Mouse (Mus musculus) cerebellum, adult 8-10 months (tissue): Measurements from ENCODE around the gene Stk24.
"Not testable (repeated sequence)": the region's sequence is repeated elsewhere in the genome, so short reads cannot be mapped to it uniquely, and the experiment has no call there.

ENCODE experiments used
- DNase-seq: peaks from one replicate; pipeline ENCODE4 v3.0.0; 2022

Stk24 gene

DNA sequence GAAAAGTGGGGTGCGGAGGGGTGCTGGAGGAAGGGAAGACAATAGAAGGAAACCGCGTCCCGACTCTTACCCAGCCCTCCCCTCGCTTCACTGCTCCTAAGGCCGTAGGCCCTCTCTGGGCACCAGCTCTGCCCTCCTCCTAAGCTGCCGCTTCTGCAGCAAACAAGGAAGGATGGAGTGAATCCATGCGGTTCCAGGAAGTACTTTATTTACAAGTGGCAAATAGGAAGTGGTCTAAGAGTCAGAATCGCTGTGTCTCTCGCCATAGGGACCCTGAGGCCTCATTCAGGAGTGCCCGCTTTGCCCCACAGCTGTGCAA, at the start of gene Stk24:
TSS of gene Stk24 (minus strand) at position 185 of the 319 bp plus-strand sequence.
- DNase-seq, result no peak

DNA sequence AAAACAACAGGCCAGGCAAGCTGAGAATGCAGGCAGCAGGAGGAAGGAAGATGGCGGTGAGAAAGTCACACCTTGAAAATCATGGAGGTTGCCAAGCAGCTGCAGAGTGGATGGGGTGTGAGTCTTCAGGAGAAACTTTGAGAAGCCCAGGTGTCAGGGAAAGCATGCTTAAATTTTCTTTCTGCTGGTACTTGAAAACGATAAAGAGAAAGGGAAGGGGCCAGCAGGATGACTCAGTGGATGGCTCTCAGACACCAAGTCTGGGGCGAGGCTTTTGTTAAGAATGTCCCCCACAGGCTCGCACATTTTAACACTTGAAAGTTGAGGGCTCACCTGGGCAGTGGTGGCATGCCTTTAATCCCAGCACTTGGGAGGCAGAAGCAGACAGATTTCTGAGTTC, 48.3 kb upstream of the Stk24 start:
- DNase-seq, result no peak

DNA sequence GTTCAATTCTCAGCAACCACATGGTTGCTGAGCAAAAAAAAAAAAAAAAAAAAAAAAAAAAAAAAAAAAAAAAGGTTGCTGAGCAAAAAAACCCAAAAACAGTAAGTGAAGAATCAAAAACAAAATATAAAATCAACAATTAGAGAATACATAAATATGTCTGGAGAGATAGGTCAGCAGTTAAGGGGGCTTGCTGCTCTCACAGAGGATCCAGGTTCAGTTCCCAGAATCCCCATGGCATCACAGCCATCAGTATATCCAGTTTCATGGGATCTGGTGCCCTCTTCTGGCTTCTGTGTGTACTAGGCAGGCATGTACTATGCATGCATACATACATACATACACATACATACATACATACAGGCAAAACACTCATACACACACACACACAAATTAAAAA, 46.9 kb upstream of the Stk24 start:
- no peak for DNase-seq

DNA sequence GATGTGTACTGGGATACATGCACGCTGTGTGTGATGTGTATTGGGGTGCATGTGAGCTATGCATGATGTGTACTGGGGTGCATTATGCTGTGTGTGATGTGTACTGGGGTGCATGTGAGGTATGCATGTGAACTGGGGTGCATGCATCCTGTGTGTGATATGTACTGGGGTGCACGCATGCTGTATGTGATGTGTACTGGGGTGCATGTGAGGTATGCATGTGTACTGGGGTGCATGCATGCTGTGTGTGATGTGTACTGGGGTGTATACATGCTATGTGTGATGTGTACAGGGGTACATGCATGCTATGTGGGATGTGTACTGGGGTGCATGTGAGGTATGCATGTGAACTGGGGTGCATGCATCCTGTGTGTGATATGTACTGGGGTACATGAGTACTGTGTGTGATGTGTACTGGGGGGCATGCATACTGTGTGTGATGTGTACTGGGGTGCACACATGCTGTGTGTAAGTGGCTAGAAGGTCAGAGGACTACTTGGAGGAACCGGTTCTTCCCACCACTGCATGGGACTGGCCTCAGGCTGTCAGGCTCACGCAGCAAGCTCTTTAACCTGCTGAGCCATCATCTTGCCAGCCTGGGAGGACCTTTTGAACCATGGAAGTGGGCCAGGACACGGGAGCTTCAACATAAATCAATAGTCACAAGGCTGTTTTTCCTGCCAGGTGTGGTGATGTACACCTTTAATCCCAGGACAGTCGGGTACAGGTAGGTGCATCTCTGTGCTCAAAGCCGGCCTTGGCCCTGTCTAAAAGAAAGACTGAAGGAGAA, 45.4 kb upstream of the Stk24 start:
- no peak for DNase-seq

DNA sequence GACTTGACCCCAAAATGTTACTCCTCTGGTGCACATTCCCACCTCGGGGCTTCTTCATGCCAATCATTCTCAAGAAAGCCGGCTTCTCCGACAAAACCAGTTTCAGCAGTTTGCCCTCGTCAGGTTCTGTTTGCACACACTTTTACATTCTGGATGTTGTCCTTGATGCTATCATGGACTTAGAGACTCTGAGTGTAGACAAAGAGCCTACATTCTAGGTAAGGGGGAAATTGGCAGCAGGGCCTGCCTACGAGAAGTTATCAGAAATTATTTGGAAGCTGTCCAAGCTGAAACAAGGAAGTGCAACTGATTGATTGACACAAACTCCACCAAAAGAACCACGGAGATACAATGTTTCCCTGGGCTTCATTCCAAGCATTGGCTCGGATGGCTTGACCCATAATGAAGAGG, 43.5 kb upstream of the Stk24 start:
- DNase-seq, result no peak

DNA sequence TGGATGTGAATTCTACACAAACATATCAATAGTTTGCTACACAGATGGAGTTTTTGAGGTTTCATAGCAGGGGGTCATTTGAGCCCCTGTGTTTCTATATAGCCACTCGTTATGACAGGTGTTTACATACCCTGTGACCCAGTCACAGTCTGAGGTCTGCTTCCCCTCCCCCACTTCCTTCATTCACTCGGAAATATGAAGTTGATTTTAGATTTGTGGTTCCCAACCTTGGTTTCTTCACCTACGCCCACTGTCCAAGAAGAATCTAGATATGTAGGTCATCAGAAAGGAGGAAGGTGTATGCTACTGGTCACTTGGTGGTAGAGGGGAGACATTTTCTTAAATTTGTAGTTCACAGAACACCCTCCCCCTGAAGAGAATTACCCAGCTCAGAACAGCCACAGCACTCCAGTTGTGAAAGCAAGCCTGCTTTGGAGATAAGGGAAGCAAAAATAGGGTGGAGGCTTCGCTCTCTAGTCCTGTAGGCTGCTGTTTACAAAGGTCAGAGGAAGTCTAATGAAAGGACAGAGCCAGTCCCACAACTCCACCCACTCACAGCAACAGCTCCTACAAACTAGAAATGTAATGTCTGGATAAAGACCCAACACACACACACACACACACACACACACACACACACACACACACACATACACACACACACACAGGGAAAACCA, 43.0 kb upstream of the Stk24 start:
- DNase-seq, result no peak

DNA sequence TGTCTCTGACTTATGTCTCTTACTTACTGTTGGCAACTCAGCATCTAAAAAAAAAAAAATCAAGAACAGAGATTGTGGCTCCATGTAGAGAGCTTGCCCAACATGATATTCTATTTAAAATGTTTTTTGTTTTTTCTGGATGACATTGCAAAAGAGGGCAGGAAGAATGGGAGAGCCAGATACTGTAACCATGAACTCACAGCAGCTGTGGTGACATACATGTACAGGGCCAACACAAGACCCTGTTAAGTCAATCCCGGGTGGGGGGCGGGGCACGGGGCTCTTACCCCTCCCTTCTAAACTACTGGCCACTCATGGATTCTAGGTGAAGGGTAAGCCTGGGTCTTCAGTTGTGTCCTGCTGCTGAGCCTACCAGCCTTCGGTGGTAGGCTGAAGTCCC, 42.2 kb upstream of the Stk24 start:
- DNase-seq, result no peak

DNA sequence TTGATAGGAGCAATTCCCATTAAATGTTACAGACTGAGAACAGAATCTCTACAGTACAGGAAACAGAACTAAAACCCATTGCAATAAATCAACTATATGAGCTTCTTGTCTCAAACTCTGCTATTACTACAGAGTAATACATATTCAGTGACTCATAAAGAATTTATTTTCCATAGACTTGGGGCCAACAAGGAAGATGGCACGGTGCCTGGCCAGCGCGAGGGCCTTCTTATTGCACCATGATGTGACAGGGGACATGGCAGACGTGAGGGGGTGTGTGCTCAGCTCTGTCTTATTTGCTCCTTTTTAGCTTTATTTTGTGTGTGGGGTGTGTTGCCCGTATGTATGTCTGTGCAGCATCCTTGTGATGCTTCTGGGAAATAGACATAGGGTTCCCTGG, 37.8 kb upstream of the Stk24 start:
- no peak for DNase-seq

DNA sequence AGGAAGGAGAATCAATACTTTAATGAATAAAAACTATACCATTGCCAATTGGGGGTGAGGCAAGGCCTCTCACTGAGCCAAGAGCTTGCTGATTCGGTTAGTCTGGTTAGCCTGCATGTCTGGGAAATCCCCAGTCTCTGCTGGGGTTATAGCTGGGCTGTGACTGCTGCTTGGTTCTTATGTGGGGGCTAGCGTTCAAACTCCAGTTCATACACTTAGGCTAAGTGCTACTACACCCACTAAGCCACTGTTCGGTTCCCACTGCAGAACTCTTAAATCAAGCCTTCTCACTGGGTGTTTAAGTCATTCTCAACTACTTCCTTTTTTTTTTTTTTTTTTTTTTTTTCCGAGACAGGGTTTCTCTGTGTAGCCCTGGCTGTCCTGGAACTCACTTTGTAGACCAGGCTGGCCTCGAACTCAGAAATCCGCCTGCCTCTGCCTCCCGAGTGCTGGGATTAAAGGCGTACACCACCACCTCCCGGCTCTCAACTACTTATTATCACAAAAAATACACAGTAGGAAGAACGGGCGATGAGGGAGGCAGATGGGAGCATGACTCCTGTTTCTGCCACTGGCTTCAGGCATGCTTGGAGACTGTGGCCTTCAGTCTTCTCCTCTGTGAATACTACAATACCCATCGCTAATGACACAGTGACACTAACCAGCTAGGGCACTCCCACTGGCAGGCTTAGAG, 37.0 kb upstream of the Stk24 start:
- DNase-seq, result no peak

DNA sequence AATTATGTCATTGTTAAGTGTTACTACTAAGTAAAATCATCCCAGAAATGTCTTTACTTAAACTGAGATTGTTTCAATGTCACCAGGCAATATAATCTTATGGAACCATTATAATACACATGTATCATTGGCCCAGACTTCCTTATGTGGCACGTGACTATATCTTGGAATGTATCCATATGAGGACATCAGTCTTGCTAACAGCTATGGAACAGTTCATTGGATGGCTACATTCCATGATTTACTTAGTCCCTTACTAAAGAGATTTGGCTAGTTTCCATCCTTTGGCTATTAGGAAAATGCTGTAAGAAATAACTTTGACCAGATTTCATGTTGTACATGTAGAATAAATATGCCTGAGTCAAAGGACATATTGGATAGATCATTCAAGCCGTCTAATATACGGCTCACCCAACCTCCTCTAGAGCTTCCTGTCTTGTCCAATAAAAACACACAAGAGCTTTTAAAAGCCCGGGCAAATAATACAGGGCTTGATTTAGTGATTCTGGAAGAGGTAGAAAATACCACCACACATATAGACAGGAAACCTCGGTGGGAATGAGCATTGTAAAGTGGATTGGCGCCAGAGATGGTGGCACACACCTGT, 34.9 kb upstream of the Stk24 start:
- no peak for DNase-seq

DNA sequence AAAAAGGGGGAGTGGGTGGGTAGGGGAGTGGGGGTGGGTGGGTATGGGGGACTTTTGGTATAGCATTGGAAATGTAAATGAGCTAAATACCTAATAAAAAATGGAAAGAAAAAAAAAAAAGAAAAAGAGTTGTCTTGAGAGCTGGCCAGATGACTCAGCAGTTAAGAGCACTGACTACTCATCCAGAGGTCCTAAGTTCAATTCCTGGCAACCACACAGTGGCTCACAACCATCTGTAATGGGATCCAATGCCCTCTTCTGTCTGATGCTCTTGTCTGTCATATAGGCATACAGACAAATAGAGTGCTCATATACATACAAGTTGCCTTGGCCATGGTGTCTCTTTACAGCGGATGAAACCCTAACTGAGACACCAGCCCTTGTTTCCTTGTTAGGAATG, 33.9 kb upstream of the Stk24 start:
- DNase-seq, result not testable (repeated sequence)

DNA sequence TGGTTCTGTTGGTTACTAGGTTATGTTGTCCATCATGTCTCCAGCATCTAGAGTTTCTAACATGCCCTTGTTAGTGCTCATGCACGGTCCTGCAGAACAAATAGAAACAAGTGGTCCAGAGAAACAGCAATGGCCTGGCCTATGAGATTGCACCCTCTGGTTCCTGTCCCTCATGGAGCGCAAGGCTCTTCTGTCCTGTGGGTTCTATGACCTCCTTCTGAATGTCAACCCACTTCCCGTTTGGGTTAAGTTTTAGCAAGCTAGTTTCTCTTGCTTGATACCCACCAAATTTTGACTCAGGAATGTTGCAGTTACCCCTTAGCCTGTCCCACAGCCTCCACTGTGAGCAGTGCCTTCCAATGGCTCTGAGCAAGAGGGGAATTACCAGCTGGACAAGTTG, 29.1 kb upstream of the Stk24 start:
- no peak for DNase-seq

DNA sequence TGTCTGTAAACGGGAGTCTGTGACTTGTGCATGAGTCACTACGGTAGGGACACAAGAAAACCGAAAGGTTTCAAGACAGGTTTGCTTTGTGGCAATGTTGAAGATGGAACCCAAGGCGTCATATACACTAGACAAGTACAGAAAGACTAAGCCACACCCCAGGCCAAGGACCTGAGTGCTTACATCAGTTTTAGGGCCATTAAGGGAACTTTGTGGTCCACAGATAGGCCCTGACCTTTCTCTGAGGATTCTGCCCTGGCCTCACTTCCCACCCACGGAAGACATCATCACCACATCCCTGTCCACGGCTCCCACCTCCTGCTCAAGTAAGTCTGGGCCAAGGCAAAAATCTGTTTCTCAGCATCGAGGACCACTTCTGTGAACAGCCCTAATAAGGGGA, 27.1 kb upstream of the Stk24 start:
- DNase-seq, result no peak

DNA sequence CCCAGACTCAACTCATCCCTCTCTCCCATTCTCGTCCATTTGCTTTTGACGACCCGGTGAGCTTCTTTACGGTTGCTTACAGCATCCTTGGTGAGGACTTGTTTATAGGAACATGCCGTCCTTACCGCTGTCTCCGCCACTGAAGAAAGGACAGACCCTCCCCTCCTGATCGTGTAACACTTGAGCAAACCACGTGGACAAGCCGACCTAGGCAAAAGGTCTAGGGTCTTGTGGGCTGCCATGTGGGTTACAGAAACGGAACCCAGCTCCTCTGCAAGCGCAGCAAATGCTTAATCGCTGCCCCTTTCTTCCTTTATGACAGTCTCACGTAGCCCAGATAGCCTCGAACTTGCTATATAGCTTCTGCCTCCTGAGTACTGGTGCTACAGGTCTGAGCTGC, 25.7 kb upstream of the Stk24 start:
- DNase-seq, result no peak

DNA sequence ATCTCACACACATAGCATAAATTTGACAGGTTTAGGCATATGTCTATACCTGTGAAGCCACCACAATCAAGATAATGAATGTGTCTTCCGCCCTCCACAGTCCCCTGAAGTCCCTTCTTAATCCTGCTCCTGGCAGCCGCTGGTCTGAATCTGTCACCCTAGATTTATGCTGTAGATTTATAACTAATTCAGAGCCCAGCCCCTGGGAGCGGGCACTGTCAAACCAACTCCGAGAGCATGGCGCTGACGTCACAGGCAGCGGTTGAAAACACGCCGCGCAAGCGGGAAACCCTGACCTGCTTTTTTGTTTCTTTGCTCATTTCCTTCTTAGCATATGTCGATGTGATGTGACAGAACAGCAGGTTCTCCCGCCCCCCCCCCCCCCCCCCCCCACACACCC, 25.3 kb upstream of the Stk24 start:
- DNase-seq, result no peak

DNA sequence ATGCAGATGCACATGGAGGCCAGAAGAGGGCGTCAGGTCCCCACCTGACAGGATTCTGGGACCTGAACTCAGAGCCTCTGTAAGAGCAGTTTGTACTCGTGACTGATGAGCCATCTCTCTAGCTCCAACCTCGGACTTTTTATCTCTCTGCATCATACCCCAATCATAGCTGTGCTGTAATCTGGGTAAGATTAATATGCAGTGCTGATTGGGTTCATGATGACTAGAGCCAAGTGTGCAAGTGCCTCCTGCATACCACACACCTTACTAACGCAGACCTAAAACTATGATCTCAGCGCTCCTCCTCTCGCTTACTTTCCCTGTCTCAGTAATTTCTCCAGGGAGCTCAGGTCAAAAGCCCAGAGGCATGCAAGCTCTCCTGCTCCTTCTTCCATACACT, 19.9 kb upstream of the Stk24 start:
- no peak for DNase-seq

DNA sequence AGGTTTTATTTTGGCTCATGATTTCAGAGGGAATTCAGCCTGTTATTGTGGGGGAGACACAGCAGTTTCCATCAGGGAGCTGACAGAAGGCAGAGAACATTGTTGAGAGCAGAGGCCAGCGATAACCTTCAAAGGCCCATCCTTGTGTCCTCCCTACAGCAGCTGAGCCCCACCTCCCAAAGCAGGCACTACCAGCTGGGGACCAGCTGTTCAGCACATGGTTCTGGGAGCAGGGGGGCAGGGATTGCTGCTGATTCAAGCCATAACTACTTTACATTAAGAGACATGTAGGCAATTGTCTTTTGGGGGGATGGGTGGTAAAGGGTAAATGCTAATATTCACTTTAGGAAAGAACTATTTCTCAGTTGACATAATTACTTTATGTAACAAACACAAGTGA, 17.7 kb upstream of the Stk24 start:
- DNase-seq, result no peak

DNA sequence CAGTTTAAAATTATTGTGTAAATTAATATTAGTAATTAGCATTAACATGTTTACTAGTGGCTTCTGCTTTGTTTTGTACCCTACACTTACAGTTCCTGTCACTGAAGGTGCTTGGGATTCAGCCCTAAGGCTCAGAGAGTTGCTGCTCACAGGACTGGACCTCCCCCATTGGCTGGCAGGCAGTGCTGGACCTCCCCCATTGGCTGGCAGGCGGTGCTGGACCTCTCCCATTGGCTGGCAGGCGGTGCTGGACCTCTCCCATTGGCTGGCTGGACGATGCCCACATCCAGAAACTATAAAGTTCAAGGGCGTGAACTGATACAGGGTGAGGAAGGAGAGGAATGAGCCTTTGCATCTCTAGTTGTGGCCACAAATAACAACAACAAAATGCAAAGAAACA, 15.3 kb upstream of the Stk24 start:
- no peak for DNase-seq

DNA sequence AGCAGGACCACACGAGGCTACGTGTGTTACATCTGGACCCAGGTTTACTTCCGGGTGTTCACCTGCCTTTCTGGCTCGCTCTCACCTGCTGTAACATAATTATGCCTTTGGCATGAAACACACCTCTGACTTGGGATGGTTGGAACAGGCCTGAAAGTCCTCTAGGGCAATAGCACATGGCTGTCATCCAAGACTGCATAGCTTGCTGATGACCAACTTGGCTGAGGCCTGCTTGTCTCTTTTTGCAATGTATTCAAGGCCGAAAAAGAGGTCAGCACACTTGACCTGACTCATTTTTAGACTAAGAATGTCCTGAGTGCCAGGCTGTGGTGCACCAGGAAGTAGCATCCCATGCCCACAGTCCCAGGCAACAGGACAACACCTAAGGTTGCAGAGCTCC, 12.1 kb upstream of the Stk24 start:
- no peak for DNase-seq

DNA sequence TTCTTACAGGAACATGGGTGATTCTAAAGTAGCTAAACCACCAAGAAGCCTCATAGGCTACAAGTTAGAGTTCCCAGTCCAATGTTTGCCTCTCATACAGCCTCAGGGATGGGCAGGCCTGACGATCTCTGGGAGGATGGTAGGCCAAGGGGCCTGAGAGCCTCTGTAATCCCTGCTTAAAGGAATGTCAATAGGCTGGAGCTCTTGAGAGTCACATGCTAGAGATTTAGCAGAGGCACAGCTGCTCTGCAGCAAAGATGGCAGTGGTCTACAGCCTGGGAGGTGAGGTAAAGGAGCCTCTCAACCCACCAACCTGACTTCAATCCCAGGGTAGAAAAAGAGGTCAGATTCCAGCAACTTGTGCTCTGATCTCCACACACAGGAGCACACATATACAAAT, 7.9 kb upstream of the Stk24 start:
- DNase-seq, result no peak

DNA sequence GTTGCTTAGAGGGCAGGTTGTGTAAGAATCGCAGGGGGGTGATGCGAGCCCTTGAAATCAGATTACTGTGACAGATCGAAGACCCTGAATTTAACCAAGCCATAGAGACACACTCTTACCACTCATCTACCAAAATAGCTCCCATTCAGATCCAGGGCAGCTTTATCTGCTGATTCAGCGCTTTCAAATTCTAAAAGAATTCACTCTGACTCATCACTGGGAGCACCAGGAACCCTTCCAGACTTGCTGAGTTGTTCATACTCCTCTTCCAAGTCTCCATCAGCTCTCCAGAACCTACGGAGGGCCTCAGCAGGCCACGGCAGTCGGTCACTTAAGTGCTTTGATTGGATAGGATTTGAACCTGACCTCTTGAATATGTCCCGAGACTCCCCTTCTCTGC, 5.6 kb upstream of the Stk24 start:
- no peak for DNase-seq

DNA sequence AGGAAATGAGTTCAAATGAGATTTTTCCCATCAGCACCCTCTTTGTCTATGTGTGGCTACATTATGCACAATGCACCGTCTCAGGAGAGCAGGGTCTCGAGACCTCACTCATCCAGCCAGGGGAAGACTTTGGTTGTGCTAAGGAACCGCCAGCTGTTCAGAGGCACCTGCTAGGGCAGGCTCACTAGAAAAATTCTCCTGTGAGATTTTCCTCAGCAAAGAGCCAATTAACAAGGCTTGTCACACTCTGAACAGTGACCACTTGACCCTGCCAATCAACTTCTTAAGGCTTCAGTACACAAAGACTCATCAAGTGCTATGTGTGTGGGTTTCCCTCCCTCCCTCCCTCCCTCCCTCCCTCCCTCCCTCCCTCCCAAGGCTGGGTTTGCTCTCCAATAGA, 4.0 kb upstream of the Stk24 start:
- no peak for DNase-seq

DNA sequence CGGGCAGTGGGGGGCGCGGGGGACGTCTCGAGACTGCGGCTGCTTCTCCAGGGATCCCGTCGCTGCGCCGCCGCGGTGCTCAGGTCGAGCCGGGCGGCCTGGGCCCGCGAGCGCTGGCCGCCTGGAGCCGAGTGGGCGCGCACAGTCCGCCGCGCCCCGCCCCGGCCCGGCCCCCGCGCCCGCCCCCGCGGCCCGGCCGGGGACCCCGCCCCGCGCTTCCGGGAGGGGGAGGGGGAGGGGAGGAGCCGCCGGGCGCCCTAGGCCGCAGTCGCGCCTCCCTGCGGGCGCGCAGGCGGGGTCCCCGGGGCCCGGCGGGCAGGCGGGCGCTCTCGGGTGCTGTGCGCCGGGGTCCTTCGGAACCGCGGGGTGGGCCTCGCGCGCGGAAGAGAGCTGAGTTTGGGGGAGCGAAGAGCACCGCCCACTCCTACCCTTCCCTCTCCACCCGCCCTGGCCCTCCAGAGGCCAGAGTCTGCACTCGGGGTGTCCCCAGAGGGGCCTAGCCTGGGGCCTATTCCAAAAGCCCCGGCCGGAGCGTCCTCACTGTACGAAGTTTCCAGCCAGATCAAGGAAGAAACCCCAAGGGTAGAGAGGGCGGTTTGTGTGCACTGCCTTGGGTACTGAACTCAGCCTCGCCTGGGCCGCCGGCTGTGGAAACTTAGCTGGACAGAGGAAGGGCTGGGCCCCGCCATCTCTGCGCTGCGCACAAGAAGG, 540 bp downstream of the Stk24 start:
- peak; percentile 64 for DNase-seq
